Mouse (Mus musculus): Measurements from ENCODE around the gene Gm13693. TPM values are rescaled to one million over a fixed set of nuclear protein-coding genes. Genes with fewer than 3 reads are reported as not detected.
"Not testable (repeated sequence)": the region's sequence is repeated elsewhere in the genome, so short reads cannot be mapped to it uniquely, and the experiment has no call there.

Gm13693 gene
- polyA plus RNA-seq, 1 experiment from 2014 or later = not detected

GRCm38 (mm10) chr2:83978633-83979032 lies 17.3 kb downstream of the Gm13693 start, which contains the start of gene Gm13694:
Gm13694 (plus strand) TSS chr2:83978933.
- not testable (repeated sequence) for H3K4me3 ChIP-seq (ENCODE audit: low read depth, low read length); H3K36me3 ChIP-seq (ENCODE audit: control insufficient read depth, insufficient read depth, low read length); DNase-seq (ENCODE audit: low spot score); H3K4me2 ChIP-seq (replicated peaks; ENCODE audit: low read depth); H3K27ac ChIP-seq (replicated peaks); H3K9me3 ChIP-seq (ENCODE audit: control insufficient read depth, low read length); H3K27me3 ChIP-seq (ENCODE audit: control insufficient read depth, insufficient read depth, low read length); H3K9ac ChIP-seq (ENCODE audit: low read length); H3K4me1 ChIP-seq (replicated peaks; ENCODE audit: control insufficient read depth, insufficient read depth); ATAC-seq (ENCODE audit: low FRiP score, low TSS enrichment)
- no CpG with 5 or more reads among the region's 6 CpGs for WGBS

GRCm38 (mm10) chr2:83984443-83984842 lies 23.1 kb downstream of the Gm13693 start, which contains the start of gene Gm13697:
Gm13697 (plus strand) TSS chr2:83984743.
- H3K4me3 ChIP-seq (ENCODE audit: low read depth, low read length); H3K36me3 ChIP-seq (ENCODE audit: control insufficient read depth, insufficient read depth, low read length); DNase-seq (ENCODE audit: low spot score); ATAC-seq (ENCODE audit: low FRiP score, low TSS enrichment); H3K4me2 ChIP-seq (replicated peaks; ENCODE audit: low read depth); H3K9ac ChIP-seq (ENCODE audit: low read length); H3K27me3 ChIP-seq (ENCODE audit: control insufficient read depth, insufficient read depth, low read length); H3K4me1 ChIP-seq (replicated peaks; ENCODE audit: control insufficient read depth, insufficient read depth); H3K27ac ChIP-seq (replicated peaks); H3K9me3 ChIP-seq (ENCODE audit: control insufficient read depth, low read length): not testable (repeated sequence)
- no CpG with 5 or more reads among the region's 6 CpGs for WGBS

- H3K4me2 ChIP-seq (replicated peaks; ENCODE audit: low read depth); H3K36me3 ChIP-seq (ENCODE audit: control insufficient read depth, insufficient read depth, low read length); H3K9ac ChIP-seq (ENCODE audit: low read length); H3K4me3 ChIP-seq (ENCODE audit: low read depth, low read length); H3K27ac ChIP-seq (replicated peaks); DNase-seq (ENCODE audit: low spot score); H3K4me1 ChIP-seq (replicated peaks; ENCODE audit: control insufficient read depth, insufficient read depth); H3K27me3 ChIP-seq (ENCODE audit: control insufficient read depth, insufficient read depth, low read length); ATAC-seq (ENCODE audit: low FRiP score, low TSS enrichment); H3K9me3 ChIP-seq (ENCODE audit: control insufficient read depth, low read length): not testable (repeated sequence)
- no CpG with 5 or more reads among the region's 6 CpGs for WGBS
These were observed 28.9 kb downstream of the Gm13693 start, which contains the start of gene Gm13691 for GRCm38 (mm10) chr2:83990253-83990652. Gm13691 (plus strand) TSS chr2:83990553.

GRCm38 (mm10) chr2:83993639-83994255 lies 32.4 kb downstream of the Gm13693 start:
- not testable (repeated sequence) for H3K36me3 ChIP-seq (ENCODE audit: control insufficient read depth, insufficient read depth, low read length); DNase-seq (ENCODE audit: low spot score); ATAC-seq (ENCODE audit: low FRiP score, low TSS enrichment)

GRCm38 (mm10) chr2:83994526-83994925 lies 33.2 kb downstream of the Gm13693 start:
- DNase-seq (ENCODE audit: low spot score); H3K4me3 ChIP-seq (ENCODE audit: low read depth, low read length); ATAC-seq (ENCODE audit: low FRiP score, low TSS enrichment); H3K36me3 ChIP-seq (ENCODE audit: control insufficient read depth, insufficient read depth, low read length); H3K9ac ChIP-seq (ENCODE audit: low read length); H3K27me3 ChIP-seq (ENCODE audit: control insufficient read depth, insufficient read depth, low read length); H3K4me1 ChIP-seq (replicated peaks; ENCODE audit: control insufficient read depth, insufficient read depth); H3K27ac ChIP-seq (replicated peaks); H3K9me3 ChIP-seq (ENCODE audit: control insufficient read depth, low read length); H3K4me2 ChIP-seq (replicated peaks; ENCODE audit: low read depth): not testable (repeated sequence)
- no CpG with 5 or more reads among the region's 3 CpGs for WGBS

More at GRCm38 (mm10) chr2:83993639-83994255, 32.4 kb downstream of the Gm13693 start:
- not testable (repeated sequence) for H3K4me3 ChIP-seq (ENCODE audit: low read depth, low read length); H3K9ac ChIP-seq (ENCODE audit: low read length); H3K4me2 ChIP-seq (replicated peaks; ENCODE audit: low read depth); H3K27ac ChIP-seq (replicated peaks); H3K4me1 ChIP-seq (replicated peaks; ENCODE audit: control insufficient read depth, insufficient read depth); H3K27me3 ChIP-seq (ENCODE audit: control insufficient read depth, insufficient read depth, low read length); H3K9me3 ChIP-seq (ENCODE audit: control insufficient read depth, low read length)
- WGBS = 31% methylated on average over 7 of the region's 9 CpGs

DNA sequence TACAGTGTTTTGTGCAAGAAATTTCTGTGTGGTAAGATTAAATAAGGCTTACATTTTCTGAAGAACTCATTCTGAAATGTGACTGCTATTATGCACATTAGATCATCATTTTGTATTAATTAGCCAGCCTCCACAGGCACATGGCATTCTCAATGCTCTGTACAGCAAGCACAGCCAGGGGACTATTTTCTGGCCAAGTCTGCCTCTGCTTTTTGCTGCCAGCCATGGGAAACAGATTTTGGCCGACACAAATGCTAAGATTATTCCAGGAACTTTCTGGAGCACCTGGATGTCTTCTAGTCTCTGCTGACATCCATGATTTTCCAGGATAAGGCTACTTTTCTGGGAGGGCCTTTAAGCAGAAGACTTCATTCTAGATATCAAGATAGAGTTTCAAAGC lies 47.6 kb downstream of the Gm13693 start:
- Histone ChIP-seq H3K9ac (ENCODE audit: low read length) (no peak overlapping the region), H3K4me2 (replicated peaks; ENCODE audit: low read depth) (no peak overlapping the region), H3K27ac (replicated peaks) (no peak overlapping the region), H3K9me3 (ENCODE audit: control insufficient read depth, low read length) (no peaks in the 10 kb centered on the region), H3K27me3 (ENCODE audit: control insufficient read depth, insufficient read depth, low read length) (no peaks in the 10 kb centered on the region), H3K4me1 (replicated peaks; ENCODE audit: control insufficient read depth, insufficient read depth) (no peaks in the 10 kb centered on the region), H3K4me3 (ENCODE audit: low read depth, low read length) (no peak overlapping the region), H3K36me3 (ENCODE audit: control insufficient read depth, insufficient read depth, low read length) (no peaks in the 10 kb centered on the region)
- no peak for TF ChIP-seq EP300 (optimal IDR thresholded peaks at IDR 0.05)
- TF ChIP-seq CTCF (IDR thresholded peaks at IDR 0.05; ENCODE audit: low read depth) = no peak
- DNase-seq (ENCODE audit: low spot score) (no peak), ATAC-seq (ENCODE audit: low FRiP score, low TSS enrichment) (no peak)
- 29% methylated on average over 1 of the region's 1 CpGs for WGBS
